Mouse (Mus musculus) spleen, embryonic (tissue): ENCODE results near the gene Csf1.
"Not testable (repeated sequence)": the region's sequence is repeated elsewhere in the genome, so short reads cannot be mapped to it uniquely, and the experiment has no call there.

Experiments
- CTCF ChIA-PET: fragments of 350-600 bp; sonication (Branson Sonifier 250); formaldehyde crosslinking; loops from one replicate; lab custom pipeline; 2022; lab: Charles Lee

The Csf1 gene

GRCm38 (mm10) chr3:107750775-107751540 is 9.3 kb downstream of the Csf1 start:
- CTCF ChIA-PET, result interaction anchor here (1.4 kb wide), 1 partner anchor 8 kb away, joined by 4 read pairs; no protein-coding TSS in a partner anchor

GRCm38 (mm10) chr3:107749446-107749845 is 10.8 kb downstream of the Csf1 start:
- CTCF ChIA-PET, result no interaction called here

- CTCF ChIA-PET, result no interaction called here
These were observed 11.9 kb downstream of the Csf1 start for GRCm38 (mm10) chr3:107748260-107748955.

- CTCF ChIA-PET, result interaction anchor here (0.7 kb wide), 1 partner anchor 91 kb away, joined by 3 read pairs; no protein-coding TSS in a partner anchor
These were observed 14.2 kb downstream of the Csf1 start for GRCm38 (mm10) chr3:107746026-107746425.

GRCm38 (mm10) chr3:107743650-107744049 is 16.6 kb downstream of the Csf1 start:
- CTCF ChIA-PET, result no interaction called here

GRCm38 (mm10) chr3:107743107-107743506 is 17.2 kb downstream of the Csf1 start:
- CTCF ChIA-PET, result no interaction called here

- CTCF ChIA-PET, result interaction anchor here (0.7 kb wide), 1 partner anchor 26 kb away, joined by 4 read pairs; no protein-coding TSS in a partner anchor
These were observed 18.1 kb downstream of the Csf1 start for GRCm38 (mm10) chr3:107742071-107742710.

GRCm38 (mm10) chr3:107741387-107741786 is 18.9 kb downstream of the Csf1 start:
- CTCF ChIA-PET, result interaction anchor here (0.6 to 0.7 kb wide), 2 partner anchors 25 to 261 kb away, joined by 4 to 6 read pairs; no protein-coding TSS in a partner anchor

- CTCF ChIA-PET, result no interaction called here
These were observed 19.6 kb downstream of the Csf1 start for GRCm38 (mm10) chr3:107740578-107741207.

- CTCF ChIA-PET, result no interaction called here
These were observed 20.3 kb downstream of the Csf1 start for GRCm38 (mm10) chr3:107739966-107740365.

GRCm38 (mm10) chr3:107739456-107739855 is 20.8 kb downstream of the Csf1 start:
- CTCF ChIA-PET, result no interaction called here

- CTCF ChIA-PET, result no interaction called here
These were observed 21.6 kb downstream of the Csf1 start for GRCm38 (mm10) chr3:107738620-107739019.

- CTCF ChIA-PET, result no interaction called here
These were observed 22.6 kb downstream of the Csf1 start for GRCm38 (mm10) chr3:107737609-107738190.

- CTCF ChIA-PET, result not testable (repeated sequence)
These were observed 24.6 kb downstream of the Csf1 start for GRCm38 (mm10) chr3:107735620-107736019.

- CTCF ChIA-PET, result no interaction called here
These were observed 26.9 kb downstream of the Csf1 start for GRCm38 (mm10) chr3:107733329-107733728.

- CTCF ChIA-PET, result no interaction called here
These were observed 30.0 kb downstream of the Csf1 start for GRCm38 (mm10) chr3:107730236-107730635.

GRCm38 (mm10) chr3:107728509-107728908 is 31.8 kb downstream of the Csf1 start:
- CTCF ChIA-PET, result interaction anchor here (0.6 kb wide), 1 partner anchor 1038 kb away, joined by 3 read pairs; no protein-coding TSS in a partner anchor

GRCm38 (mm10) chr3:107715971-107716370 is 44.3 kb downstream of the Csf1 start:
- CTCF ChIA-PET, result interaction anchor here (0.6 kb wide), 1 partner anchor 26 kb away, joined by 4 read pairs; no protein-coding TSS in a partner anchor

GRCm38 (mm10) chr3:107714276-107714933 is 45.9 kb downstream of the Csf1 start:
- CTCF ChIA-PET, result no interaction called here

GRCm38 (mm10) chr3:107712081-107712480 is 48.2 kb downstream of the Csf1 start:
- CTCF ChIA-PET, result no interaction called here

GRCm38 (mm10) chr3:107709156-107709555 is 51.1 kb downstream of the Csf1 start:
- CTCF ChIA-PET, result no interaction called here
